Mouse (Mus musculus) ES-E14 (cell line): ENCODE data around the gene Rap1gap2.

Experiments used
- MAFK ChIP-seq: IDR thresholded peaks from 2 replicates; pipeline ENCODE4 v1.6.1; 2014; ENCODE audit warnings: mild to moderate bottlenecking, low read depth, low read length, inconsistent platforms; ENCODE audit not compliant: insufficient read depth
- ZC3H11A ChIP-seq: IDR thresholded peaks from 2 replicates; pipeline ENCODE4 v1.6.1; 2012; ENCODE audit warnings: low read depth, mild to moderate bottlenecking, inconsistent platforms, low read length, borderline replicate concordance
- ZNF384 ChIP-seq: IDR thresholded peaks from 2 replicates; pipeline ENCODE4 v1.6.1; 2012; ENCODE audit warnings: low read depth, low read length, inconsistent platforms

- TF ChIP-seq MAFK (no peak), ZNF384 (no peak), ZC3H11A (no peak)
Observed at GRCm38 (mm10) chr11:74610545-74611176, at the start of gene Rap1gap2.
